ENCODE assay signal across 11 mouse cellular contexts in the genomic region with DNA sequence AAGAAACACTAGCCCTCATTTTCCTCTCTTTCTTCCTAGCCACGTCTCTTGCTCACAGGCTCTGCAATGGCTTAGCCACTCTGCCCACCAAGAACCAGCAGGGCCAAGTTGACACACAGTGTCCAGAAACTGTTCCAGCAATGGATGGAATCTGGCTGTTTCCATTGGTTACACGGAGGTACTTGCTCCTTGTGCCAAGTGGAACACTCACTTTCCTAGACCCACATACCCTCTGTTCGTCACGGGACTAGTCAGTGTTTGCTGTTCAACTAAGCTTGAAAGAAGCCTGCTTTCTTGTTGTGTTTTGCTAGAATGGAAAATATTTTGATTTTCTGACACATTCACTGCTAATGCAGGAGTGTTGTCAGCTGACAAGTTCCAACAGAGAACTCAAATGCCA.
"Had no signal": no experiment of that assay in that cellular context is flagged by ENCODE, and none has a peak within 500 bp of the region (broad histone marks: within the 10 kb centered on the region; RNA-seq: fewer than 3 reads in every experiment).

No protein-coding gene starts in this region.

- ATAC-seq: midbrain, embryonic 16.5 days had no signal

- H3K9ac ChIP-seq: liver, embryonic 13.5 days; midbrain, embryonic 12.5 days had no signal

- DNase-seq: kidney, adult 9 months; kidney, postnatal 14 days; kidney, postnatal 4 days; liver, embryonic 13.5 days; lung, adult 2 months; lung, postnatal 14 days; lung, postnatal 4 days; thymus, adult 18-20 months; thymus, postnatal 36 days had no signal

- H3K4me1 ChIP-seq: liver, embryonic 13.5 days; midbrain, embryonic 12.5 days had no signal

- H3K9me3 ChIP-seq: liver, embryonic 13.5 days; midbrain, embryonic 12.5 days had no signal

- H3K4me3 ChIP-seq: liver, embryonic 13.5 days; midbrain, embryonic 12.5 days had no signal

- H3K27ac ChIP-seq: liver, embryonic 13.5 days; midbrain, embryonic 12.5 days had no signal

- H3K4me2 ChIP-seq: liver, embryonic 13.5 days; midbrain, embryonic 12.5 days had no signal

- H3K36me3 ChIP-seq: liver, embryonic 13.5 days; midbrain, embryonic 12.5 days had no signal

- H3K27me3 ChIP-seq: liver, embryonic 13.5 days; midbrain, embryonic 12.5 days had no signal
